Mouse (Mus musculus): ENCODE results near the gene Cd40lg. TPM values are rescaled to one million over a fixed set of nuclear protein-coding genes. Genes with fewer than 3 reads are reported as not detected.

The Cd40lg gene
- polyA plus RNA-seq, 1 experiment = not detected

DNA sequence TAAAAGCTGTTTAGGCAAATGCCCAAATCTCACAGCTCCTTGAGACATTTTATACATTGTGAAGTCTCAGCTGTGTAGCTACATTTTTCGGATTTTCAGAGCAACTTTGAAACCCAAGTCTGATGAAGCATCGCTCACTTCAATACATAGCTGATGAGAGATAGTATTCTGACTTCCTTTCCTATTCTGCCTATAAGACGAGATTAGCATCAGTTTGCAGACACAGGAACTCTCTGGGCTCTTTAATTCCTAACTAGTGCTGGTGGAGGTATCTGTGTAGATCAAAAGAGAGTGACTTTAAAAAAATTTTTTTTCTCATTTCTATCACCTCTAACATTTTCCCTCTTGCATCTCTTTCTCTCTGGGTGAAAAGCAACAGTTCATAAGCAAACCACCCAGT lies 26.6 kb downstream of the Cd40lg start:
- H3K27ac ChIP-seq (ENCODE audit: insufficient read depth, low read length) = no peak overlapping the region
- TF ChIP-seq CTCF (IDR thresholded peaks at IDR 0.05; ENCODE audit: borderline replicate concordance, insufficient read depth, low read length) = no peak
- no peak for TF ChIP-seq POLR2A (IDR thresholded peaks at IDR 0.05; ENCODE audit: low read depth, low read length)
- H3K4me3 ChIP-seq (ENCODE audit: insufficient read depth, low read length) = no peak overlapping the region
- H3K4me1 ChIP-seq (ENCODE audit: control insufficient read depth, insufficient read depth, low read length) = no peaks in the 10 kb centered on the region

DNA sequence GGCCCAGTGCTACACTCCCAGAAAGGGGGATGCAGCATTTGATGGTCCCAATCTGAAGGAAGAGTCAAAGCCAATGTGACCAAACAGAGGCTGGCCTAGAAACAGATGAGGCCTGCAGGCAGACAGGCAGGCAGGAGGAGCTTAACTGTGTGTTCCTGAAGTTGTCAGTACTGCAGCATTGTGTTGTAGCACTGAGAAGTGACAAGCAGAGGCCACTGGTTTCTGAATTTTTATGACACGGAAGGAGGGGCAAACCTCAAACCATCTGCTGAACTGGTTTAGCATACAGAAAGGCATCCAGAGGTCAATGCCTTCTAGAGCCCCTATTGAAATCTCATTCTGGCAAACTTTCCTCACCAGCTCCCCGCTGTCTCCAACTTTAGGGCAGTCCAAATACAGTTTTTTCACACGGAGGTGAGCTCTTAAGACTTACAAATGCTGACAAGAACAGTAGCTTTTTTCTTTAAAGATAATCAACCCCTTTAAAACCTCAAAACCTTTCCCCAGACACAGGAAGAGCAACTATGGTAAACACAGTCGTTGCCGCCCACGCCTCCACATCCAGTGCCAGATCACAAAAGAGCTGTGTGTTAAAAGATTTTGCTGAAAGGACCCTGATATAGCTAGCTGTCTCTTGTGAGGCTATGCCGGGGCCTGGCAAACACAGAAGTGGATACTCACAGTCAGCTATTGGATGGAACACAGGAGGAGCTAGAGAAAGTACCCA lies 41.5 kb downstream of the Cd40lg start:
- no peaks in the 10 kb centered on the region for H3K4me1 ChIP-seq (ENCODE audit: control insufficient read depth, insufficient read depth, low read length)
- H3K27ac ChIP-seq (ENCODE audit: insufficient read depth, low read length) = no peak overlapping the region
- TF ChIP-seq CTCF (IDR thresholded peaks at IDR 0.05; ENCODE audit: borderline replicate concordance, insufficient read depth, low read length) = no peak
- no peak for TF ChIP-seq POLR2A (IDR thresholded peaks at IDR 0.05; ENCODE audit: low read depth, low read length)
- H3K4me3 ChIP-seq (ENCODE audit: insufficient read depth, low read length) = no peak overlapping the region

DNA sequence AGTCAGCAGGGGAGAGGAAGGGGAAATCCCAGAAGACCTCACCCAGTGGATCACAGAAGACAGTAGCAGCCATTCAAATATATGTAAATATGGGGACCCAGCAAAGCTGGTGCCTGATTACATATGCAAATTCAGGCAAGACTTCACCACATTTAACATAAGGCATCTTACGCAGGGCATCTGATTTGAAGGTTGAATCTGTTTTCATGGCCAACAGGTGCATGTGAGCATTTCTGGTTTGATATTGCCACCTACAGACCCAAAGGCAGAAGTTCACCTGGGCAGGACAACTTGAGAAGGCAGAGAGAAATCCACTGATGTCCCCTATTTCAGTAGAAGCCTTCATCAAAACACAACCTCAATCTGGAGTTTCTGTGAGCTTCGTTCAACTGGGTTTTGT lies 48.8 kb downstream of the Cd40lg start:
- H3K4me1 ChIP-seq (ENCODE audit: control insufficient read depth, insufficient read depth, low read length) = no peaks in the 10 kb centered on the region
- TF ChIP-seq POLR2A (IDR thresholded peaks at IDR 0.05; ENCODE audit: low read depth, low read length) (no peak), CTCF (IDR thresholded peaks at IDR 0.05; ENCODE audit: borderline replicate concordance, insufficient read depth, low read length) (no peak)

DNA sequence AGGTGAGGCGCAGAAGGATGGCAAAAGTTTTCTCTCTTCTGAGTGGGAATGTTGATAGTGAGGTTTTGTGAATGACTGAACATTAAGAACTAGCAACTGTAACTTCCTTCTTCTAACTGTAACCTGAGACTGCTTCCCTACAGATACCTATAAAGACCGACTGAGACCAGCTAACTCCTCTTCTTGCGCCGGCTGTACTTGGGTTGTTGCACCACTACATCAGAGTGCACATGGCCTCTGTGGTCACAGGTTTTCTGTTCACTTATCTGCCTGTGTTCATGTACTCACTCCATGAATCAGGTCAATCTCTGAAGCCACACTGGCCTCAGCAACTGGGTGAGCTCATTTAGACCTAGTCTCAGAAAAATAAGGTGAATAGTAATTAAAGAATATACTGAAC lies 51.6 kb downstream of the Cd40lg start:
- H3K4me3 ChIP-seq (ENCODE audit: insufficient read depth, low read length) = no peak overlapping the region
- no peaks in the 10 kb centered on the region for H3K4me1 ChIP-seq (ENCODE audit: control insufficient read depth, insufficient read depth, low read length)
- H3K27ac ChIP-seq (ENCODE audit: insufficient read depth, low read length) = no peak overlapping the region
- TF ChIP-seq CTCF (IDR thresholded peaks at IDR 0.05; ENCODE audit: borderline replicate concordance, insufficient read depth, low read length) = no peak
- TF ChIP-seq POLR2A (IDR thresholded peaks at IDR 0.05; ENCODE audit: low read depth, low read length) = no peak

More for the DNA sequence above, 48.8 kb downstream of the Cd40lg start:
- Histone ChIP-seq H3K4me3 (ENCODE audit: insufficient read depth, low read length) (no peak overlapping the region), H3K27ac (ENCODE audit: insufficient read depth, low read length) (no peak overlapping the region)

Other genes with a start within 250 kb of the Cd40lg start
- gene Brs3, start 169.1 kb upstream of the Cd40lg start, polyA plus RNA-seq (2011; ENCODE audit: insufficient read length, low read depth, missing spikeins) = not detected in 2 replicates
- 37.0 and 49.5 TPM in 2 replicates for gene Htatsf1, start 158.6 kb upstream of the Cd40lg start, polyA plus RNA-seq (2011; ENCODE audit: insufficient read length, low read depth, missing spikeins)
- gene Vgll1, start 124.0 kb upstream of the Cd40lg start, polyA plus RNA-seq (2011; ENCODE audit: insufficient read length, low read depth, missing spikeins) = not detected in 2 replicates
- gene Arhgef6, start 126.6 kb downstream of the Cd40lg start, polyA plus RNA-seq (2011; ENCODE audit: insufficient read length, low read depth, missing spikeins) = 10.9 and 11.4 TPM in 2 replicates
- 31.9 and 54.7 TPM in 2 replicates for gene Rbmx, start 180.9 kb downstream of the Cd40lg start, polyA plus RNA-seq (2011; ENCODE audit: insufficient read length, low read depth, missing spikeins)
- not detected in 2 replicates for gene Gm364, start 197.0 kb downstream of the Cd40lg start, polyA plus RNA-seq (2011; ENCODE audit: insufficient read length, low read depth, missing spikeins)

Measured in embryonic fibroblast, embryonic 13.5 days (primary cell).